8 mouse cellular contexts compared by ENCODE assay signal in genomic region chr14:54893651-54894181, GRCm38 (mm10). TPM values are rescaled to one million over a fixed set of nuclear protein-coding genes. Genes with fewer than 3 reads are reported as not detected.
DNase-seq lines count a peak whose midpoint lies in the region; ATAC-seq lines count a peak whose summit lies in the region.

No protein-coding gene starts in this region.

- peak overlapping the region; percentile 95 for H3K27ac ChIP-seq in hindbrain, embryonic 11.5 days (ENCODE audit: low read depth, low read length)

- H3K4me3 ChIP-seq in hindbrain, embryonic 11.5 days (ENCODE audit: low read depth, low read length), result peak overlapping the region; percentile 98

- H3K36me3 ChIP-seq in hindbrain, embryonic 11.5 days (ENCODE audit: control insufficient read depth, insufficient read depth, low read length), result 0 out of 2 replicates have a peak, but pooled peaks cover 3% of the 10 kb centered on the region

- H3K9me3 ChIP-seq in hindbrain, embryonic 11.5 days (ENCODE audit: control insufficient read depth, low read length), result no peaks in the 10 kb centered on the region

- H3K9ac ChIP-seq in hindbrain, embryonic 11.5 days (ENCODE audit: low read depth, low read length), result peak overlapping the region; percentile 99

- DNase-seq in Muller cell, postnatal 12 days (ENCODE audit: inconsistent ontology term), result peak; percentile 99
- DNase-seq in cerebellum, adult 9-11 months, result peak; percentile 100
- peak; percentile 99 to 100 for DNase-seq in frontal cortex, adult 2 months (ENCODE audit: extremely low spot score in 1 of 2, low spot score in 1 of 2)
- DNase-seq in hindbrain, embryonic 11.5 days (ENCODE audit: low spot score), result peak; percentile 96
- peak; percentile 97 to 98 for DNase-seq in layer of hippocampus, postnatal 10 days (ENCODE audit: low spot score in 2 of 2)
- DNase-seq in lung, postnatal 10 days, result peak; percentile 99
- peak; percentile 96 for DNase-seq in ovary, postnatal 36 days (ENCODE audit: low spot score)
- DNase-seq in thymus, postnatal 25 days, result peak; percentile 97

- peak overlapping the region; percentile 35 for H3K4me2 ChIP-seq in hindbrain, embryonic 11.5 days (replicated peaks; ENCODE audit: low read depth, low read length)

- WGBS in hindbrain, embryonic 11.5 days, result under 1% methylated on average over 38 of the region's 38 CpGs

- no peaks in the 10 kb centered on the region for H3K27me3 ChIP-seq in hindbrain, embryonic 11.5 days (ENCODE audit: control insufficient read depth, insufficient read depth, low read length)

- H3K4me1 ChIP-seq in hindbrain, embryonic 11.5 days (replicated peaks; ENCODE audit: control insufficient read depth, insufficient read depth, low read length), result no peaks in the 10 kb centered on the region; the same call in 1 of the 2 replicates

- ATAC-seq in hindbrain, embryonic 11.5 days (ENCODE audit: low FRiP score), result peak; percentile 99

RNA-seq across cellular contexts. Expression of gene Pabpn1, which starts 1.4 kb away (rescaled TPM):
- polyA plus RNA-seq in frontal cortex, adult 2 months (2012; rRNA removed), result 466 and 555 TPM in 2 replicates
- polyA plus RNA-seq in hindbrain, embryonic 11.5 days (2014; fragmentation: Nextera tagmentation; extraction: Ambion mirVana), result 168 and 173 TPM in 2 replicates
- 100 to 1,000 TPM; 266 to 288 TPM for total RNA-seq in layer of hippocampus, postnatal 10 days (2021)

RNA-seq across cellular contexts. Expression of gene Gm20521, which starts 10.5 kb away (rescaled TPM):
- 0.90 TPM in 1 of 2 replicates, not detected in the other for polyA plus RNA-seq in frontal cortex, adult 2 months (2012; rRNA removed)
- not detected in 2 replicates for polyA plus RNA-seq in hindbrain, embryonic 11.5 days (2014; fragmentation: Nextera tagmentation; extraction: Ambion mirVana)
- 1 to 10 TPM in 1 of 2 experiments, not detected in 1; 9.9 TPM for total RNA-seq in layer of hippocampus, postnatal 10 days (2021)

RNA-seq across cellular contexts. Expression of gene Bcl2l2, which starts 10.5 kb away (rescaled TPM):
- polyA plus RNA-seq in frontal cortex, adult 2 months (2012; rRNA removed), result 92.6 and 107 TPM in 2 replicates
- polyA plus RNA-seq in hindbrain, embryonic 11.5 days (2014; fragmentation: Nextera tagmentation; extraction: Ambion mirVana), result 3.2 and 4.3 TPM in 2 replicates
- 10 to 100 TPM; 68.8 to 72.1 TPM for total RNA-seq in layer of hippocampus, postnatal 10 days (2021)

RNA-seq across cellular contexts. Expression of gene Ppp1r3e, which starts 16.4 kb away (rescaled TPM):
- polyA plus RNA-seq in frontal cortex, adult 2 months (2012; rRNA removed), result 13.7 and 16.1 TPM in 2 replicates
- 1.0 and 1.3 TPM in 2 replicates for polyA plus RNA-seq in hindbrain, embryonic 11.5 days (2014; fragmentation: Nextera tagmentation; extraction: Ambion mirVana)
- total RNA-seq in layer of hippocampus, postnatal 10 days (2021), result 10 to 100 TPM; 36.7 to 40.0 TPM

RNA-seq across cellular contexts. Expression of gene Slc22a17, which starts 19.2 kb away (rescaled TPM):
- polyA plus RNA-seq in frontal cortex, adult 2 months (2012; rRNA removed), result 744 and 786 TPM in 2 replicates
- polyA plus RNA-seq in hindbrain, embryonic 11.5 days (2014; fragmentation: Nextera tagmentation; extraction: Ambion mirVana), result 40.2 and 41.0 TPM in 2 replicates
- 100 to 1,000 TPM; 606 to 608 TPM for total RNA-seq in layer of hippocampus, postnatal 10 days (2021)

Comparison
In these comparisons a context has a peak if more than half of its experiments do, and no peak if none do; other contexts are left out.
1. Peak in every context shown above with its lines: DNase-seq, ATAC-seq, H3K4me3 ChIP-seq and H3K27ac ChIP-seq.
2. RNA of gene Bcl2l2, which starts 10.5 kb away (polyA plus RNA-seq): 92.6 to 107 TPM in frontal cortex, adult 2 months; 3.2 to 4.3 TPM in hindbrain, embryonic 11.5 days; every median in the first group is over 10 times any median in the second.